Mouse (Mus musculus) lung, embryonic 14.5 days (tissue): Measurements from ENCODE around the gene Hoxc10. TPM values are rescaled to one million over a fixed set of nuclear protein-coding genes. Genes with fewer than 3 reads are reported as not detected.

Source experiments
- ATAC-seq: fragments of 200-750 bp; cut with Nextera tagmentation; 2 replicates; pipeline ENCODE4 v1.8.0; 2017; ENCODE audit warnings: mild to moderate bottlenecking, moderate TSS enrichment, moderate library complexity; ENCODE audit not compliant: insufficient read depth
- DNase-seq: peaks from one replicate; pipeline ENCODE4 v3.0.0-alpha.2; 2015
- H3K27ac ChIP-seq: fragments of 300-500 bp; sonication (generic); 2 replicates; pipeline ENCODE4 v1.5.1; 2014; ENCODE audit warnings: low read depth, mild to moderate bottlenecking, moderate library complexity
- H3K27me3 ChIP-seq: fragments of 300-500 bp; sonication (generic); 2 replicates; pipeline ENCODE4 v1.6.1; 2014; ENCODE audit warnings: low read length, control low read depth; ENCODE audit not compliant: insufficient read depth
- H3K36me3 ChIP-seq: fragments of 300-500 bp; sonication (generic); 2 replicates; pipeline ENCODE4 v1.6.1; 2014; ENCODE audit warnings: control low read depth; ENCODE audit not compliant: insufficient read depth
- H3K4me1 ChIP-seq: fragments of 300-500 bp; sonication (generic); 2 replicates; pipeline ENCODE4 v1.6.1; 2014; ENCODE audit warnings: antibody characterized with exemption, control low read depth; ENCODE audit not compliant: insufficient read depth
- H3K4me2 ChIP-seq: fragments of 300-500 bp; sonication (generic); 2 replicates; pipeline ENCODE4 v1.6.1; 2014; ENCODE audit warnings: mild to moderate bottlenecking
- H3K4me3 ChIP-seq: fragments of 300-500 bp; sonication (generic); 2 replicates; pipeline ENCODE4 v1.5.1; 2014; ENCODE audit warnings: low read depth, low read length
- H3K9ac ChIP-seq: fragments of 300-500 bp; sonication (generic); 2 replicates; pipeline ENCODE4 v1.6.1; 2014
- H3K9me3 ChIP-seq: fragments of 300-500 bp; sonication (generic); 2 replicates; pipeline ENCODE4 v1.6.1; 2016; ENCODE audit warnings: low read depth, low read length, control low read depth
- CTCF ChIP-seq: IDR thresholded peaks from 2 replicates; pipeline ENCODE4 v1.5.1; 2016; ENCODE audit warnings: antibody characterized with exemption, low read depth
- WGBS: fragments of 180-500 bp; shearing (Covaris S2); extraction: QIAGEN DNeasy Blood & Tissue Kit; methylation state at CpG from one replicate; pipeline ENCODE4 v1.1.7; 2014; 5-methylcytosine and 5-hydroxymethylcytosine counted together
- polyA plus RNA-seq: library from polyadenylated mRNA; unstranded; fragments of >200 nt; fragmentation: Nextera tagmentation; extraction: Ambion mirVana; gene quantifications from 2 replicates; pipeline ENCODE4 v1.2.1, GENCODE M21; 2014

The Hoxc10 gene
- polyA plus RNA-seq, 1 experiment from 2014 or later: not detected

DNA sequence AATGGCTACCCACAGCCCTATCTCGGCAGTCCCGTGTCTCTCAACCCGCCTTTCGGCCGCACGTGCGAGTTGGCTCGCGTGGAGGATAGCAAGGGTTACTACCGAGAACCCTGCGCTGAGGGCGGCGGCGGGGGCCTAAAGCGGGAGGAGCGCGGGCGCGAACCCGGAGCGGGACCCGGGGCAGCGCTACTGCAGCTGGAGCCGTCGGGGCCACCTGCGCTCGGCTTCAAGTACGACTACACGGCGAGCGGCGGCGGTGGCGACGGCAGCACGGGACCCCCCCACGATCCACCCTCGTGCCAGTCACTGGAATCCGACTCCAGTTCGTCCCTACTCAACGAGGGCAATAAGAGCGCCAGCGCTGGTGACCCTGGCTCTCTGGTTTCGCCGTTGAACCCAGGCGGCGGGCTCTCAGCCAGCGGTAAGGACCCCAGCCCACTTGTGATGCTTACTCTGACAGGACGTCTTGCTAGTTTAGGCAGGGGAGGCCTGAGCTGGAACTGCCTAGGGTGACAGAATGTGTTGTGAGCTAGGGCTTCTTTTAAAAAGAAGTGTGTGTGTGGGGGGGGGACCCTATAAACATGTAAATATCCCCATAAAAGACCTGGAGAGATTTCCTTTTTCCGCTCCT is 29.4 kb upstream of the Hoxc10 start:
- DNase-seq (no peak), ATAC-seq (no peak)
- no peak overlapping the region for H3K4me2 ChIP-seq
- H3K36me3 ChIP-seq: no peaks in the 10 kb centered on the region
- no peak overlapping the region for H3K4me3 ChIP-seq
- no peak for TF ChIP-seq CTCF
- no peaks in the 10 kb centered on the region for H3K4me1 ChIP-seq
- H3K27me3 ChIP-seq: peaks cover 100% of the 10 kb centered on the region
- H3K9me3 ChIP-seq: no peaks in the 10 kb centered on the region
- no peak overlapping the region for H3K9ac ChIP-seq
- under 1% methylated on average over 50 of the region's 50 CpGs for WGBS
- H3K27ac ChIP-seq: no peak overlapping the region

DNA sequence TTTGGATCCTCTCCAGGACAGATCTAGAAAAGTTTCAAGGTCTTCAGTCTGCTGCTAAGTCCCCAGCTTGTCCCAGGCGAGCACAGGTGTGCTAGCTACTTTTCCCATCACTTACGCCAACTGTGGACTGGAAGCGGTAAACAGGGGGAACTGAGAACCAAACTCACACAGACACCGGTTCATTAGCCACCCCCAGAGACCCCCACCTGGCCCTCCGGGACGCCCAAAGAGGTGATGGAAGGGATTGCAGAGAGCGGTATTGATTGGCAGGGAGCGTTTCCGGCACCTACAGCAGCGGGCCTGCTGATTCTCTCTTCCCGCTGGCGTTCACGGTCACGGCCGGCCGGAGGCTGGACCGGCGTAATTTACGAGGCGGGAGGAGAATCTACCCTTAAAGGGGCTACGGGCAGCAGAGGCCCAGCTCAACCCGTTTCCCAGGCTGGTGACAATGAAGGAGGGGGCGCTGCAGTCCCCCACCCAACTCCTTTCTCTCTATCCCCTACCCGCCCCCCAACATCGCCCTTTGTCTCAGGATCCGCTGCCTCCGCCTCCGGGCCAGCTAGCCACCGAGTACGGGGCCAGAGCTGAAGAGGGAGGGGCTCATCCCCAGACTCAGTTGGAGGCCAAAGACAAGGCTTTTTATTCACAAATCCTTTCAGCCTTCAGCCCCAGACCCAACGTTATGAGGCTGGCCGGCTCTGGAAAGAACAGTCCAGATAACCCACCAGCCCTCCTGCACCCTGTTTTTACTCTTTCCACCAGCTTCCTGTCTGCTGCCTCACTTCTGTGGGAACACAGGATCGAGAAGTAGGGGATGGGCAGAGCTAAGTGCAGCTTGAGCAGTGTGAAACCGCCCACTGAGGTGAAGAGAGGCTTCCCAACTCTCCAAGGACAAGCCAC is 27.1 kb upstream of the Hoxc10 start:
- H3K9ac ChIP-seq: no peak overlapping the region
- DNase-seq: no peak
- H3K4me3 ChIP-seq: no peak overlapping the region
- H3K27me3 ChIP-seq: peaks cover 100% of the 10 kb centered on the region
- no peak for TF ChIP-seq CTCF
- WGBS: 2% methylated on average over 33 of the region's 34 CpGs
- no peaks in the 10 kb centered on the region for H3K36me3 ChIP-seq
- no peaks in the 10 kb centered on the region for H3K4me1 ChIP-seq
- no peaks in the 10 kb centered on the region for H3K9me3 ChIP-seq
- no peak overlapping the region for H3K27ac ChIP-seq
- H3K4me2 ChIP-seq: no peak overlapping the region
- no peak for ATAC-seq

DNA sequence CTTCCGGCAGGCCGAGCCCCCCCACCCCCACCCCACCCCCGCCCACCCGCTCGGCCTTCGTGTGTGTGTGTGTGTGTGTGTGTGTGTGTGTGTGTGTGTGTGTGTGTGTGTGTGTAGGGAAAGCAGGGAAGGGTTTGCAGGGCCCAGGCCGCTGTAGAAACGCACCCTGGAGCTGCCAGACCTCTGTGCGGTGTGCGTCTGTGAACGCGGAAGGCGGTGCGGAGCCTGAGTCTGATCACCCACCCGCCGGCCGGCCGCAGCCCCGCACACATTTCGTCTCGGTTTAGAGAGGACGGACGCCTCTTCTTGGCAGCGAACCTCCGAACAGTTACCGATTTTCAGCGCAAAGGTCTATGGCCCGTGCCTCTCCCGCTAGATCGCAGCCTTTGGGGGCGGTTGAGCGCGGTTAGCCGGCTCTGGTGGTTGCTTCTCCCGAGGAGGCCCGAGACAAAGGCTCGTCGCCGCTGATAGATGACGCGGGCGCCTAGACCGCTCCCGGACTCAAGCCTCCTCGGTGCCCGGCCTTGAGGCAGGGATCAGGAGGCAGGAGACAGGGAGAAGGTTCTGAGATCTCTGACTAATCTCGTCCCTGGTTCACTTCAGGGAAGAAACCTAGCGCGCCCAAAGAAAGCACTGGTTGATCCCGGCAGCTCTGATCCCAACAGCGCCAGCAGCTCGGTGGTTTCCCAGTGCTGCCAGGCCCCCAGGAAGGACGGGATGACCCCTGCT is 23.7 kb upstream of the Hoxc10 start:
- peaks cover 100% of the 10 kb centered on the region for H3K27me3 ChIP-seq
- H3K9ac ChIP-seq: no peak overlapping the region; the same call in 1 of the 2 replicates
- no peaks in the 10 kb centered on the region for H3K9me3 ChIP-seq
- H3K4me1 ChIP-seq: no peaks in the 10 kb centered on the region
- H3K4me2 ChIP-seq: peak overlapping the region; percentile 39; the same call in 1 of the 2 replicates
- no peak for ATAC-seq
- 0% methylated on average over 53 of the region's 53 CpGs for WGBS
- no peaks in the 10 kb centered on the region for H3K36me3 ChIP-seq
- no peak for DNase-seq
- H3K4me3 ChIP-seq: 0 out of 2 replicates have a peak overlapping the region, but pooled peaks have one; percentile 9
- peak; percentile 48 for TF ChIP-seq CTCF
- H3K27ac ChIP-seq: no peak overlapping the region

GRCm38 (mm10) chr15:102943468-102943813 is 23.2 kb upstream of the Hoxc10 start:
- H3K9me3 ChIP-seq: no peaks in the 10 kb centered on the region
- no peak overlapping the region for H3K4me2 ChIP-seq
- no peak for TF ChIP-seq CTCF
- H3K36me3 ChIP-seq: no peaks in the 10 kb centered on the region
- H3K4me3 ChIP-seq: no peak overlapping the region
- DNase-seq (no peak), ATAC-seq (no peak)
- H3K4me1 ChIP-seq: no peaks in the 10 kb centered on the region
- H3K27ac ChIP-seq: no peak overlapping the region
- H3K9ac ChIP-seq: no peak overlapping the region
- WGBS: 2% methylated on average over 5 of the region's 5 CpGs
- H3K27me3 ChIP-seq: peaks cover 100% of the 10 kb centered on the region

- H3K4me2 ChIP-seq: no peak overlapping the region
- no peak overlapping the region for H3K9ac ChIP-seq
- no peaks in the 10 kb centered on the region for H3K36me3 ChIP-seq
- no peak for ATAC-seq
- no peaks in the 10 kb centered on the region for H3K9me3 ChIP-seq
- H3K4me1 ChIP-seq: no peaks in the 10 kb centered on the region
- 14% methylated on average over 22 of the region's 22 CpGs for WGBS
- H3K27me3 ChIP-seq: peaks cover 100% of the 10 kb centered on the region
- no peak overlapping the region for H3K4me3 ChIP-seq
- no peak overlapping the region for H3K27ac ChIP-seq
- TF ChIP-seq CTCF: no peak
- DNase-seq: no peak
Observed at GRCm38 (mm10) chr15:102945185-102946077, 21.2 kb upstream of the Hoxc10 start.

DNA sequence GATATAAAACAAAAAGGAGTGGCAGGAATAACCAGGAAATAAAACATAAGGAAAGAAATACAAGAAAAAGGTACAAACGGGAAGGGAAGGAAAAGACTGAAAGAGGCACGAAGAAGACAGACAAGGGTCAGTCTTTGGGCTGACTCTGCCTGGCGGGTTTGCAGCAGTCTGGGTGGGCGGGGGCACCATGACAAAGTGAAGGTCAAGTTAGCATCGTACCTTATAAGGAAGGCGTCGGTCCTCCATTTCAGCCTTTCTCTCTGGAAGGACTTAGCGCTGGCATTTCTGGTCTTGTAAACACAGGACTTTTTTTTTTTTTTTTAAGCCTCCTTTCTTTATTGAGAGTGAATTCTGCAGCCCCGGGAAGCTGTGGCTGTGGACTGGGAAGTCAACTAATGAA is 19.3 kb upstream of the Hoxc10 start:
- WGBS: 2% methylated on average over 9 of the region's 9 CpGs

More for the DNA sequence above, 19.3 kb upstream of the Hoxc10 start:
- H3K4me3 ChIP-seq: no peak overlapping the region
- no peaks in the 10 kb centered on the region for H3K9me3 ChIP-seq
- TF ChIP-seq CTCF: no peak
- no peak overlapping the region for H3K4me2 ChIP-seq
- ATAC-seq (no peak), DNase-seq (no peak)
- no peaks in the 10 kb centered on the region for H3K36me3 ChIP-seq
- H3K27me3 ChIP-seq: peaks cover 100% of the 10 kb centered on the region
- H3K27ac ChIP-seq: no peak overlapping the region
- H3K9ac ChIP-seq: no peak overlapping the region
- no peaks in the 10 kb centered on the region for H3K4me1 ChIP-seq
